ENCODE assay signal across 7 mouse cellular contexts in genomic region chr10:81230438-81231332, GRCm38 (mm10). TPM values are rescaled to one million over a fixed set of nuclear protein-coding genes. Genes with fewer than 3 reads are reported as not detected.
DNase-seq lines count a peak whose midpoint lies in the region; ATAC-seq and TF ChIP-seq lines count a peak whose summit lies in the region.

TSS of gene Atcay (minus strand) at chr10:81230833.

- H3K79me2 ChIP-seq in CH12.LX (replicated peaks; ENCODE audit: control insufficient read depth, extremely low read depth, insufficient read depth, poor library complexity, severe bottlenecking) = no peaks in the 10 kb centered on the region

- H3K4me3 ChIP-seq in CH12.LX (replicated peaks in 1 of 3; ENCODE audit: low read depth in 2 of 3, low read length in 2 of 3, poor library complexity in 1 of 3) = no peak within 1 kb of the TSS
- peak within 1 kb of the TSS; percentile 58 for H3K4me3 ChIP-seq in hindbrain, embryonic 13.5 days
- peak within 1 kb of the TSS; percentile 59 for H3K4me3 ChIP-seq in olfactory bulb, adult 2 months (ENCODE audit: insufficient read depth, low read depth, low read length)

- dilution Hi-C loops in CH12.LX (cut with MboI; ENCODE audit: extremely low pct_ligation_motif_present, extremely low pct_unique_long_range_greater_than_20kb, low sequenced_read_pairs) = no loop called here

- in situ Hi-C loops in CH12.LX (cut with MboI; ENCODE audit: low pct_ligation_motif_present, low pct_unique_long_range_greater_than_20kb, low sequenced_read_pairs) = no loop called here

- H3K4me2 ChIP-seq in CH12.LX (ENCODE audit: insufficient read depth, low read depth, poor library complexity, severe bottlenecking) = no peak within 1 kb of the TSS
- H3K4me2 ChIP-seq in hindbrain, embryonic 13.5 days = peak within 1 kb of the TSS; percentile 75

- H3K9me3 ChIP-seq in CH12.LX (replicated peaks; ENCODE audit: low read length) = no peaks in the 10 kb centered on the region
- no peaks in the 10 kb centered on the region for H3K9me3 ChIP-seq in hindbrain, embryonic 13.5 days

- ATAC-seq in hindbrain, embryonic 13.5 days (ENCODE audit: low FRiP score) = peak; percentile 87
- ATAC-seq in erythroid progenitor cell, adult 5-6 weeks (replicated peaks; ENCODE audit: low FRiP score, poor library complexity, severe bottlenecking) = no peak

- peaks cover 16% of the 10 kb centered on the region for H3K27me3 ChIP-seq in CH12.LX (replicated peaks)
- H3K27me3 ChIP-seq in hindbrain, embryonic 13.5 days = no peaks in the 10 kb centered on the region

- peak; percentile 73 for DNase-seq in CD4-positive helper T cell, adult 2 months (ENCODE audit: low read depth, low spot score)
- no peak for DNase-seq in CH12.LX (ENCODE audit: extremely low read depth)
- DNase-seq in embryo, embryonic 10 days (ENCODE audit: low spot score) = peak; percentile 71
- peak; percentile 89 to 91 for DNase-seq in left cerebral cortex, postnatal 14 days (ENCODE audit: low spot score in 2 of 2)

- WGBS in hindbrain, embryonic 13.5 days = 5% methylated on average over 27 of the region's 27 CpGs
- WGBS in olfactory bulb, adult 2 months = 3% methylated on average over 27 of the region's 27 CpGs

- no peak within 1 kb of the TSS for H3K9ac ChIP-seq in CH12.LX (ENCODE audit: insufficient read depth, low read depth)
- H3K9ac ChIP-seq in hindbrain, embryonic 13.5 days = peak within 1 kb of the TSS; percentile 87

- H3K27ac ChIP-seq in CH12.LX (ENCODE audit: insufficient read depth, low read depth) = no peak within 1 kb of the TSS
- H3K27ac ChIP-seq in hindbrain, embryonic 13.5 days = peak within 1 kb of the TSS; percentile 92
- H3K27ac ChIP-seq in olfactory bulb, adult 2 months (ENCODE audit: insufficient read depth, low read depth, low read length) = peak within 1 kb of the TSS; percentile 90

- peaks cover 14 to 17% of the 10 kb centered on the region in 2 experiments for H3K4me1 ChIP-seq in CH12.LX (ENCODE audit: control insufficient read depth in 1 of 2, insufficient read depth in 2 of 2)
- H3K4me1 ChIP-seq in hindbrain, embryonic 13.5 days (replicated peaks) = peaks cover 47% of the 10 kb centered on the region
- H3K4me1 ChIP-seq in olfactory bulb, adult 2 months (ENCODE audit: control insufficient read depth, insufficient read depth, low read length) = peaks cover 28% of the 10 kb centered on the region

- intact Hi-C loops in left cerebral cortex, postnatal 14 days (cut with DNase I) = no loop called here

- peaks cover 0 to 15% of the 10 kb centered on the region in 2 experiments for H3K36me3 ChIP-seq in CH12.LX (replicated peaks in 1 of 2; ENCODE audit: control insufficient read depth in 1 of 2, insufficient read depth in 1 of 2, low read length in 1 of 2)
- peaks cover 6% of the 10 kb centered on the region; the same call in 1 of the 2 replicates for H3K36me3 ChIP-seq in hindbrain, embryonic 13.5 days

- peak in 1 of 2 experiments; percentile 15; a peak in 1 of 4 replicates for TF ChIP-seq CTCF in CH12.LX (conservative IDR thresholded peaks at IDR 0.05 in 1 of 2, IDR thresholded peaks at IDR 0.05 in 1 of 2; ENCODE audit: low read depth in 2 of 2, low read length in 2 of 2)
- TF ChIP-seq CTCF in olfactory bulb, adult 2 months (IDR thresholded peaks at IDR 0.05; ENCODE audit: insufficient read depth, low read depth, low read length) = peak; percentile 33; the same call in 1 of the 2 replicates

- TF ChIP-seq POLR2A in CH12.LX (IDR thresholded peaks at IDR 0.05; ENCODE audit: low read depth, low read length) = no peak
- TF ChIP-seq POLR2A in olfactory bulb, adult 2 months (IDR thresholded peaks at IDR 0.05; ENCODE audit: insufficient read depth, low read depth, low read length) = peak; percentile 92

- no peak for TF ChIP-seq EP300 in CH12.LX (IDR thresholded peaks at IDR 0.05; ENCODE audit: low read length)

- TF ChIP-seq RAD21 in CH12.LX (IDR thresholded peaks at IDR 0.05; ENCODE audit: low read depth, low read length) = no peak

TF ChIP-seq in CH12.LX, 34 proteins besides CTCF, POLR2A, EP300 and RAD21:
- no peak for TF ChIP-seq ZC3H11A (IDR thresholded peaks at IDR 0.05; ENCODE audit: low read depth, low read length)
- TF ChIP-seq ZNF384 (IDR thresholded peaks at IDR 0.05; ENCODE audit: low read depth, low read length) = peak; percentile 51; the same call in 1 of the 2 replicates
TF ChIP-seq in CH12.LX: peak in this region for 1.

RNA-seq across cellular contexts. Expression of gene Atcay, which starts in this region (rescaled TPM):
- total RNA-seq in CH12.LX (2012; rRNA removed) (0.08 and 0.17 TPM in 2 replicates), CH12.LX (2014; rRNA removed) (0.05 TPM in 1 of 2 replicates, not detected in the other)
- 0.06 and 0.12 TPM in 2 replicates for polyA plus RNA-seq in CH12.LX (2012; ENCODE audit: insufficient read length, low read depth)
- 68.1 TPM in 2 replicates for polyA plus RNA-seq in hindbrain, embryonic 13.5 days (2015; fragmentation: Nextera tagmentation; extraction: Ambion mirVana)
- 100 to 1,000 TPM; 196 to 211 TPM for total RNA-seq in left cerebral cortex, postnatal 14 days (2021)
- polyA plus RNA-seq in olfactory bulb, adult 2 months (2012; ENCODE audit: insufficient read depth, insufficient read length, low replicate concordance, missing spikeins) = not detected in 2 replicates
- not detected in 2 replicates for total RNA-seq in erythroid progenitor cell, adult 5-6 weeks (2015; ENCODE audit: low replicate concordance)
- 8.3 TPM in 1 of 2 replicates, not detected in the other for total RNA-seq in erythroid progenitor cell, adult 5-6 weeks (2017; ENCODE audit: low replicate concordance)

Comparison
In these comparisons a context has a peak if more than half of its experiments do, and no peak if none do; other contexts are left out.
1. RNA of gene Atcay (total RNA-seq): 196 to 211 TPM in left cerebral cortex, postnatal 14 days; 8.3 TPM in erythroid progenitor cell, adult 5-6 weeks and 0.05 to 0.17 TPM in CH12.LX; every median in the first group is over 10 times any median in the second.
2. RNA of gene Atcay (polyA plus RNA-seq): not detected in olfactory bulb, adult 2 months and 68.1 TPM in hindbrain, embryonic 13.5 days; 0.06 to 0.12 TPM in CH12.LX; every median in the first group is over 10 times any median in the second.
3. H3K4me3 ChIP-seq: peak in hindbrain, embryonic 13.5 days (single experiment) and olfactory bulb, adult 2 months (single experiment); none in CH12.LX (0 of 3).